Mouse (Mus musculus) large intestine, adult 2 months (tissue): ENCODE results near the gene Nxf1. TPM values are rescaled to one million over a fixed set of nuclear protein-coding genes. Genes with fewer than 3 reads are reported as not detected.
"Not testable (repeated sequence)": the region's sequence is repeated elsewhere in the genome, so short reads cannot be mapped to it uniquely, and the experiment has no call there.

ENCODE experiments used
- DNase-seq: peaks from one replicate; pipeline ENCODE4 v3.0.0-alpha.2; 2012; ENCODE audit warnings: low read depth, low spot score
- WGBS: fragments of 180-500 bp; shearing (Covaris S2); methylation state at CpG from one replicate; pipeline ENCODE4 v1.1.7; 2018; 5-methylcytosine and 5-hydroxymethylcytosine counted together
- polyA plus RNA-seq: library from polyadenylated mRNA; depleted of rRNA; stranded (reverse); fragments of >200 nt; gene quantifications from 2 replicates; pipeline ENCODE4 v1.2.3, GENCODE M21; 2012; rRNA removed

Nxf1 gene
- 79.1 and 92.6 TPM in 2 replicates for polyA plus RNA-seq

DNA sequence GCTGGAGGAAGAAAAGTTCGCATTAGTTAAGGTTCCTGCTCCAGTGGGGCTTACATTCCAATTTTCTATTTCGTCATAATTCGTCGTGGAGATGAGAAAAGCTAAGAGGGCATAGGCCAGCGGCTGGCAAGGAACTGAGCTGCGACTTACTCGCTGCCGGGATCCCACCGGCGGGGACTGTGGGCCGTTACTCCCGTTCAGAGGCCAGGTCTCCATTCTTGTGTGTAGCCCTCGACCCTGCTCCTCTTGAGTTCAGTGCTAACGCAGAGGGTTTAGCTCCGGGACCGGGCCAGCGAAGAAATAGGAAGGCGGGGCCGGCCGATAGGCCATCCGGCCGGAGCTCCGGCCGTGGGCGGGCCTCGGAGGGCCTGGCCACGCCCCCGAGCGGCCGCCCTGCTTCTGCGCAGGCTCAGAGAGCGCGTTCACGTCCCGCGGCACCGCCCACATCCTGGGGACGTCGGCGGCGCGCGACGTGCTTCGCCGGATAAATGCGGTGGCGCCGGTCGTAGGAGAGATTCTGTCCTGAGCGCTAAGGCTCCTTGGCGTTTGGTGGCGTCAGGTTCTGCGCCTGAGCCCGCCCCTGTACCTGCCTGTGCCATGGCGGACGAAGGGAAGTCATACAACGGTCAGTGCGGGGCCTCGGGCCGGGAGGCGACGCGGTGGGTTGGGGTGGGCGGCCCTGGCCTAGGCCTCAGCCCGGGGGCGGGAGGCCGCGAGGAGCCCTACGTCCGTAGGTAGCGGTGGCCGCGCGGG, at the start of gene Nxf1:
TSS of gene Nxf1 (plus strand) at position 439 of the 753 bp plus-strand sequence.
- WGBS = under 1% methylated on average over 75 of the region's 75 CpGs
- DNase-seq = peak; percentile 67

- WGBS = 90% methylated on average over 8 of the region's 8 CpGs
These were observed 47.9 kb upstream of the Nxf1 start for GRCm38 (mm10) chr19:8708954-8709353.

GRCm38 (mm10) chr19:8710057-8710456, 46.8 kb upstream of the Nxf1 start:
- 71% methylated on average over 2 of the region's 2 CpGs for WGBS
- no peak for DNase-seq

More at GRCm38 (mm10) chr19:8708954-8709353, 47.9 kb upstream of the Nxf1 start:
- DNase-seq = no peak

GRCm38 (mm10) chr19:8711506-8711905, 45.4 kb upstream of the Nxf1 start:
- WGBS = 22% methylated on average over 4 of the region's 4 CpGs
- DNase-seq = no peak

- WGBS = 29% methylated on average over 10 of the region's 10 CpGs
- no peak for DNase-seq
These were observed 44.7 kb upstream of the Nxf1 start for GRCm38 (mm10) chr19:8711949-8712869.

DNA sequence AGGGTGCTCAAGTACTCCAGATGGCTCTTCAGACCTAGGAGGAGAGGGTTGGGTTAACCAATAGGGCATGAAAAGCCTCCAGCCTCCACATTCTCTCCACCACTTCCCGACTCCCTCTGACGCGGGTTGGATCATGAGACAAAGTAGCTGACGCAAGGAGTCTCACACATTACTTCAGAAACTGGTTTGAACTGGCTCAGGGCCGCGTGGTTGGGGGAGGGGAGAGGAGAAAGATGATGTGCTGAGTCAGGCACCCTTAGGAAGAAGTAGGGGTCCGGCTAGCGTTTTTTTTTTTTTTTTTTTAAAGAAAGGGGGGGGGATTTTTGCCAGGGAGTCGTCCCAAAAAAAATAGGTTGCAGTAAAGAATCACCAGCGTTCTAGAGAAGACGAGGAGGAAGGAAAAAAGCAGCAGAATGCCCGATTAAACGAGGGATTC, 44.0 kb upstream of the Nxf1 start:
- WGBS = under 1% methylated on average over 13 of the region's 13 CpGs
- no peak for DNase-seq

DNA sequence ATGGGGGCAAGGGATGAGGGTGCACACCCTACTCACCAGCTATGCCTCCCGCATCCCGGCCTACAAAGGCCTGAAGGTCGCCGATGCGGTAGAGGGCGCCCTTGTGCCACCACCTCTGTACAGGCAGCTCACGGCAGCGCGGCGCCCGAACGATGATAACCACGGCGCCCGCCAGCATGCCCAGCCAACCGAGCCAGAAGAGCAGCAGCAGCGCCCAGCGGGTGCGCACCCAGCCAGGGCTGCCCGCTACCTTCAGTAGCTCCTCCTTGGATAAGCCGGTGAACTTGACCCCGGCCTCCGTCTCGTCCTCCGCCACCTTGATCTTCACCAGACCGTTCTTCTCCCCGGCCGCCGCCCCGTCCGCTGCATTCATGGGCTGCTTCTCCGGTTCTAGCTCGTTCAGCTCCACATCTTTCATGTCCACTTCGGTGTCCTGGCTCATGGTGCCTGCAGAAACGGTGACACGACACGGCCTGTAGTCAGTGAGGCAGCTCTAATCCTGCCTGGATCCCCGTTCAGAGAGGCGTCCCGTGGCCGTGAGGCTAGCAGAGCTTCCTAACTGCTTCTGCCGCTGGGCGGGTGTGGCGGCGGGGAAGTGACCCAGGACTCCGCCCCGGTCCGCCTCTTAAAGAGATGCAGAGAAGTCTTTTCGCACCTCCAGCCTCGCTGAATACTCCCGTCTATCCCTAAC, 43.4 kb upstream of the Nxf1 start:
- WGBS = under 1% methylated on average over 51 of the region's 51 CpGs
- peak; percentile 79 for DNase-seq

GRCm38 (mm10) chr19:8713997-8714652, 42.7 kb upstream of the Nxf1 start:
- DNase-seq = no peak
- 10% methylated on average over 13 of the region's 13 CpGs for WGBS

GRCm38 (mm10) chr19:8714653-8715481, 42.0 kb upstream of the Nxf1 start:
- 74% methylated on average over 10 of the region's 10 CpGs for WGBS
- DNase-seq = no peak

GRCm38 (mm10) chr19:8715868-8716766, 40.8 kb upstream of the Nxf1 start:
- DNase-seq = no peak
- WGBS = 91% methylated on average over 10 of the region's 10 CpGs

- DNase-seq = no peak
- WGBS = 74% methylated on average over 10 of the region's 10 CpGs
These were observed 40.0 kb upstream of the Nxf1 start for GRCm38 (mm10) chr19:8716767-8717475.

DNA sequence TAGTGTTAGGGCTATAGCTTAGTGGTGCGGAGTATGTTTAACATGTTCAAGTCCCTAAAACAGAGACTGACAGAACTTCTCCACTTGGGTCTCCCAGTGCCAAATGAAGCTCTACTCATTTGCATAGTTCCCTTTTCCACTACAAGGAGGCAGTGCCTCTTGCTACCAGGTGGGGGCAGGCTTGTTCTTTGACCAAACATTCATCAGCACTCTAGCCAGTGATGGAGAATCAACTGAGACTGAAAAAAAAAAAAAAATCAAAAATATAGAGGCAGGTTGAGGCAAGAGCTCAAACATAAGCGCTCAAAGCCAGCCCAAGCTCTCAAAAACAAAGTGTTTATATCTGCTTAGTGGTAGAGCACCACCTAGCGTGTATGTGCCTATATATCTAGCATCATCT, 38.5 kb upstream of the Nxf1 start:
- no peak for DNase-seq
- WGBS = 55% methylated on average over 3 of the region's 3 CpGs

DNA sequence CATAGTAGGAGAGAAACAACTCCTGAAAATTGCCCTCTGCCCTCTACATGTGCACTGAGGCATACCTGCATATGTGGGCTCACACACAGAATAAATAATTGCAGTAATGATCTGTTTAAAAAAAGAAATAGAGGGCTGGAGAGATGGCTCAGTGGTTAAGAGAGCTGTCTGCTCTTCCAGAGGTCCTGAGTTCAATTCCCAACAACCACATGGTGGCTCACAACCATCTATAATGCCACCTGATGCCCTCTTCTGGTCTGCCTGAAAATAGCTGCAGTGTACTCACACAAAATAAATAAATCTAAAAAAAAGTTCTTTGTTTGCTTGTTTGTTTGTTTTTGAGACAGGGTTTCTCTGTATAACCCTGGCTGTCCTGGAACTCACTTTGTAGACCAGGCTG, 37.8 kb upstream of the Nxf1 start:
- DNase-seq = not testable (repeated sequence)

GRCm38 (mm10) chr19:8721378-8721777, 35.5 kb upstream of the Nxf1 start:
- 43% methylated on average over 1 of the region's 1 CpGs for WGBS
- DNase-seq = no peak

- WGBS = 28% methylated on average over 4 of the region's 4 CpGs
- no peak for DNase-seq
These were observed 34.9 kb upstream of the Nxf1 start for GRCm38 (mm10) chr19:8722021-8722420.

GRCm38 (mm10) chr19:8722559-8722906, 34.3 kb upstream of the Nxf1 start:
- under 1% methylated on average over 5 of the region's 5 CpGs for WGBS
- DNase-seq = no peak

GRCm38 (mm10) chr19:8722907-8723573, 33.8 kb upstream of the Nxf1 start, which contains the start of gene Slc3a2:
Gene Slc3a2, minus strand, starts transcription at chr19:8723369.
- under 1% methylated on average over 50 of the region's 50 CpGs for WGBS

More at GRCm38 (mm10) chr19:8722907-8723573, 33.8 kb upstream of the Nxf1 start, which contains the start of gene Slc3a2:
- DNase-seq = peak; percentile 95
